Mouse (Mus musculus): ENCODE measurements around the gene Zfyve27.
A peak's percentile ranks its signal among the peaks of the same experiment; 100 is the strongest.

Gene Zfyve27

GRCm38 (mm10) chr19:42163764-42164163 lies at the start of gene Zfyve27:
Gene Zfyve27 (plus strand): TSS chr19:42163951.
- DNase-seq (ENCODE audit: extremely low spot score): no peak

GRCm38 (mm10) chr19:42115783-42116335 lies 47.9 kb upstream of the Zfyve27 start:
- no peak for DNase-seq (ENCODE audit: extremely low spot score)

- DNase-seq (ENCODE audit: extremely low spot score): no peak
These were observed 45.6 kb upstream of the Zfyve27 start for GRCm38 (mm10) chr19:42118142-42118541.

- DNase-seq (ENCODE audit: extremely low spot score): no peak
These were observed 45.2 kb upstream of the Zfyve27 start for GRCm38 (mm10) chr19:42118596-42118995.

- no peak for DNase-seq (ENCODE audit: extremely low spot score)
These were observed 43.3 kb upstream of the Zfyve27 start for GRCm38 (mm10) chr19:42120451-42120850.

GRCm38 (mm10) chr19:42124684-42125083 lies 39.1 kb upstream of the Zfyve27 start:
- DNase-seq (ENCODE audit: extremely low spot score): no peak

- DNase-seq (ENCODE audit: extremely low spot score): no peak
These were observed 38.1 kb upstream of the Zfyve27 start for GRCm38 (mm10) chr19:42125501-42126218.

- no peak for DNase-seq (ENCODE audit: extremely low spot score)
These were observed 37.5 kb upstream of the Zfyve27 start for GRCm38 (mm10) chr19:42126219-42126605.

GRCm38 (mm10) chr19:42127024-42127423 lies 36.7 kb upstream of the Zfyve27 start:
- no peak for DNase-seq (ENCODE audit: extremely low spot score)

GRCm38 (mm10) chr19:42128052-42128740 lies 35.6 kb upstream of the Zfyve27 start:
- DNase-seq (ENCODE audit: extremely low spot score): no peak

GRCm38 (mm10) chr19:42128787-42129508 lies 34.8 kb upstream of the Zfyve27 start, which contains the start of gene Avpi1:
Gene Avpi1 (minus strand): TSS chr19:42129059.
- DNase-seq (ENCODE audit: extremely low spot score): peak; percentile 99

GRCm38 (mm10) chr19:42129509-42130293 lies 34.0 kb upstream of the Zfyve27 start:
- no peak for DNase-seq (ENCODE audit: extremely low spot score)

- DNase-seq (ENCODE audit: extremely low spot score): no peak
These were observed 33.5 kb upstream of the Zfyve27 start for GRCm38 (mm10) chr19:42130294-42130606.

- DNase-seq (ENCODE audit: extremely low spot score): no peak
These were observed 32.6 kb upstream of the Zfyve27 start for GRCm38 (mm10) chr19:42131101-42131500.

- DNase-seq (ENCODE audit: extremely low spot score): no peak
These were observed 28.7 kb upstream of the Zfyve27 start for GRCm38 (mm10) chr19:42135070-42135469.

- no peak for DNase-seq (ENCODE audit: extremely low spot score)
These were observed 27.6 kb upstream of the Zfyve27 start for GRCm38 (mm10) chr19:42136126-42136525.

- no peak for DNase-seq (ENCODE audit: extremely low spot score)
These were observed 26.5 kb upstream of the Zfyve27 start for GRCm38 (mm10) chr19:42137167-42137672.

GRCm38 (mm10) chr19:42138517-42139285 lies 25.1 kb upstream of the Zfyve27 start:
- no peak for DNase-seq (ENCODE audit: extremely low spot score)

- DNase-seq (ENCODE audit: extremely low spot score): no peak
These were observed 23.8 kb upstream of the Zfyve27 start for GRCm38 (mm10) chr19:42139724-42140517.

- no peak for DNase-seq (ENCODE audit: extremely low spot score)
These were observed 21.8 kb upstream of the Zfyve27 start for GRCm38 (mm10) chr19:42141998-42142397.

Data from embryo, embryonic 9.5 days (tissue).